Mouse (Mus musculus) thymus, adult 2 months (tissue): Measurements from ENCODE around the gene Tpsb2.

Experiments used
- CTCF ChIP-seq: fragments of 200-500 bp; IDR thresholded peaks from 2 replicates; pipeline ENCODE4 v1.5.1; 2012; ENCODE audit warnings: mild to moderate bottlenecking, control low read depth, low read length, moderate library complexity, borderline replicate concordance; ENCODE audit not compliant: control insufficient read depth, poor library complexity, insufficient read depth; ENCODE audit errors: extremely low read depth
- POLR2A ChIP-seq: fragments of 200-500 bp; IDR thresholded peaks from 2 replicates; pipeline ENCODE4 v1.6.1; 2012; ENCODE audit warnings: mild to moderate bottlenecking, low read length, control low read depth, moderate library complexity; ENCODE audit not compliant: control insufficient read depth, poor library complexity, insufficient read depth; ENCODE audit errors: extremely low read depth

DNA sequence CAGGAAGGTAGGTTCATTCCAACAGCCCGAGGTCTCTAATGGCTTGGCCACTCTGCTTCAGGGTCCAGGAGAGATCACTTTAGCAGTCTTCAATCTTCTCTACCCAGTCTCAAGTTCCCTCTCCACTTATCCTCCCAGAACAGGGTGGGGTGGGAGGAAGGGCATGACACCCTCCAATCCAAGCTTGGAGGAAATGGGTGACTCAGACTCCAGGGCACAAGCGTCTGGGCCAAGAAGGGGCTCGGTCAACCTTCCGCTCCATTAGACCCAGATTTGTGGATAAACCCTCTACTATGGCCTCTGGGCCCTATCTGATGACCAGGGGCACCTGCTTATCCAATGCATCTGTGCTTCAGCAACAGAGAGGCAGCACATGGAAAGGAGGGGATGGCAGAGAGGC, 20.6 kb upstream of the Tpsb2 start, which contains the start of gene Tpsab1:
- TF ChIP-seq CTCF, result no peak
- no peak for TF ChIP-seq POLR2A
